Mouse (Mus musculus): ENCODE data around the gene Lgmn.

GRCm38 (mm10) chr12:102370931-102371500 is 68.6 kb downstream of the Lgmn start:
- TF ChIP-seq GATA1 (IDR thresholded peaks at IDR 0.05; ENCODE audit: borderline replicate concordance, low read length): no peak
- TF ChIP-seq FLI1 (IDR thresholded peaks at IDR 0.05; ENCODE audit: low read length): no peak
